Comparison of ENCODE assay signal across 8 mouse cellular contexts in genomic region chr13:60488131-60488883, GRCm38 (mm10).
DNase-seq lines count a peak whose midpoint lies in the region; ATAC-seq and TF ChIP-seq lines count a peak whose summit lies in the region.

No protein-coding gene starts in this region.

- peak; percentile 84 for ATAC-seq in kidney, embryonic 15.5 days (replicated peaks; ENCODE audit: low FRiP score)
- no peak for ATAC-seq in CD4-positive, CD25-positive, alpha-beta regulatory T cell, adult 4 months

- no peaks in the 10 kb centered on the region for H3K36me3 ChIP-seq in kidney, embryonic 15.5 days

- peak in 1 of 2 experiments; percentile 35 for DNase-seq in layer of hippocampus, adult 2 months (ENCODE audit: low spot score in 2 of 2)
- no peak for DNase-seq in layer of hippocampus, postnatal 14 days (ENCODE audit: low spot score in 2 of 2)
- DNase-seq in cerebellum, adult 11-12 months, result peak; percentile 74
- peak; percentile 57 to 74 for DNase-seq in frontal cortex, postnatal 36 days (ENCODE audit: low spot score in 2 of 2)
- DNase-seq in lung, postnatal 4 days, result peak; percentile 26 to 56
- DNase-seq in spleen, postnatal 36 days (ENCODE audit: low spot score in 2 of 2), result no peak

- H3K4me1 ChIP-seq in kidney, embryonic 15.5 days, result peaks cover 28% of the 10 kb centered on the region

- no peaks in the 10 kb centered on the region for H3K9me3 ChIP-seq in kidney, embryonic 15.5 days (replicated peaks)

- TF ChIP-seq CTCF in layer of hippocampus, adult 2 months (conservative IDR thresholded peaks at IDR 0.05), result no peak; the same call in 1 of the 2 replicates

- H3K27ac ChIP-seq in layer of hippocampus, adult 2 months, result peak overlapping the region; percentile 58
- H3K27ac ChIP-seq in kidney, embryonic 15.5 days, result peak overlapping the region; percentile 80

- no peaks in the 10 kb centered on the region for H3K27me3 ChIP-seq in kidney, embryonic 15.5 days

- H3K4me2 ChIP-seq in kidney, embryonic 15.5 days, result peak overlapping the region; percentile 10

- no peak overlapping the region; the same call in 1 of the 2 replicates for H3K4me3 ChIP-seq in layer of hippocampus, adult 2 months
- no peak overlapping the region for H3K4me3 ChIP-seq in kidney, embryonic 15.5 days (replicated peaks)

- 28% methylated on average over 13 of the region's 13 CpGs for WGBS in kidney, embryonic 15.5 days

- H3K9ac ChIP-seq in kidney, embryonic 15.5 days, result no peak overlapping the region

Comparison
In these comparisons a context has a peak if more than half of its experiments do, and no peak if none do; other contexts are left out.
1. DNase-seq: peak in cerebellum, adult 11-12 months (single experiment), frontal cortex, postnatal 36 days (2 of 2) and lung, postnatal 4 days (2 of 2); none in layer of hippocampus, postnatal 14 days (0 of 2) and spleen, postnatal 36 days (0 of 2).